Mouse (Mus musculus): Measurements from ENCODE around the gene Islr2. TPM values are rescaled to one million over a fixed set of nuclear protein-coding genes. Genes with fewer than 3 reads are reported as not detected.

Gene Islr2
- total and polyA plus RNA-seq, 3 experiments, result not detected

DNA sequence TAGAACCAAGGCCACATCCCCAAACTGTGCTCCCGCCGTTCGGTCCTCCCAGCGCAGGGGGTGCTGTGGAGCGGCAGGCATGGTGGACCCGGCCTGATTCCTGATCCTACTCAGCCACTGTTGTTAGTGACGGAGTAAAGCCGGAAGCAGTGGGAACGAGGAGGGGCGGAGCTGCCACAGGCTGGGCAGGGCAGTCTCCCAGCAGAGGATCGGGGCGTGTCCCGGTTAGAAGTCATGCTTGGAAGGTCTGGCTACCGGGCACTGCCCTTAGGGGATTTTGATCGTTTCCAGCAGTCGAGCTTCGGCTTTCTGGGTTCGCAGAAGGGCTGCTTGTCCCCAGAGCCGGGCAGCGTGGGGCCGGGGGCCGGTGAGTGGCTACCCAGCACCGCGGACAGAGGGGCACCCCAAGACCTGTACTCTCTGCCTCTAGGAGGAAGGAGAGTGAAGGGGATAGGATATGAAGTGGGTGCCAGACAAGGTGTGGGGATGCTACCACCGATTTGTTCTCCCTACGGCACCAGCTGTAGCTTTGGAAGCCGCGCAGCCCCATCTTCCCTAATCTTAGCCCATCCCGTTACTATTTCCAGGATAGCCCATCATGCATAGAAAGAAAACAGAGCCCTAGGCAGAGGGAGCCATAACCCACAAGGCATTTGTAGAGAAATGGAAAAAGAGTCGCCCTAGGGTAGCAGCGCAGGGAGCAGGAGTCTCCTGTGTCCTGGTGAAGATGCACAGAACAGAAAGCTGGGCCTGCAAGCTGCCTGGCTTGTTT, 49.1 kb upstream of the Islr2 start, which contains the start of gene Stoml1:
Stoml1 (plus strand) TSS at position 132 of the 772 bp plus-strand sequence.
- peaks cover 20% of the 10 kb centered on the region for H3K79me2 ChIP-seq (replicated peaks; ENCODE audit: control insufficient read depth, extremely low read depth, insufficient read depth, poor library complexity, severe bottlenecking)
- DNase-seq (ENCODE audit: extremely low read depth), result peak; percentile 98
- H3K4me2 ChIP-seq (ENCODE audit: insufficient read depth, low read depth, poor library complexity, severe bottlenecking), result peak within 1 kb of the TSS; percentile 43
- peak within 1 kb of the TSS; percentile 73 to 82 (median 75) for H3K4me3 ChIP-seq (replicated peaks in 1 of 3; ENCODE audit: low read depth in 2 of 3, low read length in 2 of 3, poor library complexity in 1 of 3)
- TF ChIP-seq MXI1 (IDR thresholded peaks at IDR 0.05; ENCODE audit: low read depth, low read length) (peak; percentile 94), JUN (IDR thresholded peaks at IDR 0.05; ENCODE audit: insufficient read depth, low read depth, low read length) (no peak), SMC3 (IDR thresholded peaks at IDR 0.05; ENCODE audit: low read depth, low read length) (peak; percentile 14; the same call in 1 of the 2 replicates), CHD2 (IDR thresholded peaks at IDR 0.05; ENCODE audit: low read length) (peak; percentile 41; the same call in 1 of the 2 replicates), PAX5 (IDR thresholded peaks at IDR 0.05; ENCODE audit: low read length) (no peak), CHD1 (IDR thresholded peaks at IDR 0.05; ENCODE audit: low read depth, low read length) (peak; percentile 91; the same call in 1 of the 2 replicates), RAD21 (IDR thresholded peaks at IDR 0.05; ENCODE audit: low read depth, low read length) (no peak; the same call in 1 of the 2 replicates), MAZ (IDR thresholded peaks at IDR 0.05; ENCODE audit: low read depth, low read length) (peak; percentile 88), MYC (IDR thresholded peaks at IDR 0.05; ENCODE audit: low read depth, low read length) (0 out of 2 replicates have a peak, but pooled peaks have one; percentile 49), UBTF (IDR thresholded peaks at IDR 0.05; ENCODE audit: low read depth, low read length) (peak; percentile 56), USF1 (IDR thresholded peaks at IDR 0.05; ENCODE audit: low read depth, low read length) (no peak), POLR2AphosphoS2 (IDR thresholded peaks at IDR 0.05; ENCODE audit: low read depth, low read length) (no peak), TCF12 (IDR thresholded peaks at IDR 0.05; ENCODE audit: low read depth, low read length) (peak; percentile 92), ZNF384 (IDR thresholded peaks at IDR 0.05; ENCODE audit: low read depth, low read length) (peak; percentile 26; the same call in 1 of the 2 replicates), NELFE (IDR thresholded peaks at IDR 0.05; ENCODE audit: low read depth, low read length) (peak; percentile 88), E2F4 (IDR thresholded peaks at IDR 0.05; ENCODE audit: insufficient replicate concordance, low read depth, low read length) (no peak), BHLHE40 (IDR thresholded peaks at IDR 0.05; ENCODE audit: low read depth, low read length) (peak; percentile 45), USF2 (conservative IDR thresholded peaks at IDR 0.05; ENCODE audit: low read depth, low read length) (no peak), NRF1 (IDR thresholded peaks at IDR 0.05; ENCODE audit: low read depth, low read length) (peak; percentile 53), JUND (conservative IDR thresholded peaks at IDR 0.05; ENCODE audit: low read depth, low read length) (no peak), CTCF (conservative IDR thresholded peaks at IDR 0.05 in 1 of 2, IDR thresholded peaks at IDR 0.05 in 1 of 2; ENCODE audit: low read depth in 2 of 2, low read length in 2 of 2) (peak; percentile 28 to 83), RCOR1 (conservative IDR thresholded peaks at IDR 0.05; ENCODE audit: low read depth, low read length) (0 out of 2 replicates have a peak, but pooled peaks have one; percentile 65), ZMIZ1 (IDR thresholded peaks at IDR 0.05; ENCODE audit: low read depth, low read length) (peak; percentile 92), EP300 (IDR thresholded peaks at IDR 0.05; ENCODE audit: low read length) (peak; percentile 39), MAFK (IDR thresholded peaks at IDR 0.05; ENCODE audit: insufficient replicate concordance, low read length) (no peak), ETS1 (conservative IDR thresholded peaks at IDR 0.05; ENCODE audit: low read depth, low read length) (peak; percentile 66), MEF2A (IDR thresholded peaks at IDR 0.05; ENCODE audit: borderline replicate concordance, low read depth, low read length) (peak; percentile 87), ZC3H11A (IDR thresholded peaks at IDR 0.05; ENCODE audit: low read depth, low read length) (no peak), KAT2A (IDR thresholded peaks at IDR 0.05; ENCODE audit: insufficient replicate concordance, low read length) (peak; percentile 82; the same call in 1 of the 2 replicates), POLR2A (IDR thresholded peaks at IDR 0.05; ENCODE audit: low read depth, low read length) (peak; percentile 85), HCFC1 (IDR thresholded peaks at IDR 0.05; ENCODE audit: low read depth, low read length) (peak; percentile 88), ELF1 (IDR thresholded peaks at IDR 0.05; ENCODE audit: low read depth, low read length) (peak; percentile 98), ZKSCAN1 (IDR thresholded peaks at IDR 0.05; ENCODE audit: borderline replicate concordance, low read depth, low read length) (no peak), GABPA (IDR thresholded peaks at IDR 0.05; ENCODE audit: insufficient replicate concordance, low read depth, low read length) (peak; percentile 95), MAX (IDR thresholded peaks at IDR 0.05; ENCODE audit: low read length) (peak; percentile 84), IRF4 (IDR thresholded peaks at IDR 0.05; ENCODE audit: low read depth, low read length) (peak; percentile 79), SIN3A (IDR thresholded peaks at IDR 0.05; ENCODE audit: low read length) (peak; percentile 95), TBP (conservative IDR thresholded peaks at IDR 0.05; ENCODE audit: low read depth, low read length) (peak; percentile 85)
- in situ Hi-C loops (cut with MboI; ENCODE audit: low pct_ligation_motif_present, low pct_unique_long_range_greater_than_20kb, low sequenced_read_pairs) (loop anchor here (25.0 kb wide), 1 partner anchor 441 kb away; no protein-coding TSS in a partner anchor), dilution Hi-C loops (cut with MboI; ENCODE audit: extremely low pct_ligation_motif_present, extremely low pct_unique_long_range_greater_than_20kb, low sequenced_read_pairs) (no loop called here)
- peak within 1 kb of the TSS; percentile 89 for H3K27ac ChIP-seq (ENCODE audit: insufficient read depth, low read depth)
- H3K9ac ChIP-seq (ENCODE audit: insufficient read depth, low read depth), result peak within 1 kb of the TSS; percentile 63
- no peaks in the 10 kb centered on the region for H3K9me3 ChIP-seq (replicated peaks; ENCODE audit: low read length)
- H3K4me1 ChIP-seq (ENCODE audit: control insufficient read depth in 1 of 2, insufficient read depth in 2 of 2), result peaks cover 14 to 55% of the 10 kb centered on the region in 2 experiments
- H3K27me3 ChIP-seq (replicated peaks), result no peaks in the 10 kb centered on the region
- peaks cover 0 to 5% of the 10 kb centered on the region in 2 experiments for H3K36me3 ChIP-seq (replicated peaks in 1 of 2; ENCODE audit: control insufficient read depth in 1 of 2, insufficient read depth in 1 of 2, low read length in 1 of 2)

Data from CH12.LX (cell line).